Mouse (Mus musculus): ENCODE results near the gene Parl.
A peak's percentile ranks its signal among the peaks of the same experiment; 100 is the strongest.

GRCm38 (mm10) chr16:20301770-20302649 is at the start of gene Parl:
- TF ChIP-seq CTCF (IDR thresholded peaks at IDR 0.05; ENCODE audit: extremely low read depth, insufficient read length, insufficient replicate concordance, low read depth, low read length) (peak; percentile 94), POLR2A (IDR thresholded peaks at IDR 0.05; ENCODE audit: low read depth, low read length) (peak; percentile 51; the same call in 1 of the 2 replicates)

All from small intestine, adult 2 months (tissue).